Mouse (Mus musculus) B cell, adult 62 days (primary cell): ENCODE data around the gene Ang6. TPM values are rescaled to one million over a fixed set of nuclear protein-coding genes. Genes with fewer than 3 reads are reported as not detected.

Experiments used
- total RNA-seq: library from RNA; stranded (reverse); gene quantifications from 4 replicates; pipeline ENCODE4 v1.2.4, GENCODE M21; 2023

The Ang6 gene
- total RNA-seq, result not detected in 4 replicates

GRCm38 (mm10) chr14:44002169-44002568 is at the start of gene Ang6:
TSS of gene Ang6 (minus strand) at chr14:44002269.

GRCm38 (mm10) chr14:43956769-43957168 is 45.3 kb downstream of the Ang6 start, which contains the start of gene Ang5:
TSS of gene Ang5 (plus strand) at chr14:43957069.

Other genes starting within 250 kb of the Ang6 start
- gene Gm8180, start 217.5 kb downstream of the Ang6 start, total RNA-seq, result not detected in 4 replicates
- not detected in 4 replicates for gene Ear1, start 126.8 kb downstream of the Ang6 start, total RNA-seq
- gene Ear10, start 78.7 kb downstream of the Ang6 start, total RNA-seq, result not detected in 4 replicates
- gene Gm8113, start 76.9 kb downstream of the Ang6 start, total RNA-seq, result not detected in 4 replicates
- gene Ang5, start 45.2 kb downstream of the Ang6 start, total RNA-seq, result not detected in 4 replicates
- 1.7 to 2.0 TPM in 2 of 4 replicates, not detected in the others for gene Ear2, start 100.4 kb upstream of the Ang6 start, total RNA-seq
- gene Gm3327, start 121.6 kb upstream of the Ang6 start, total RNA-seq, result not detected in 4 replicates
- not detected in 4 replicates for gene Gm8212, start 195.4 kb upstream of the Ang6 start, total RNA-seq
- gene 4930503E14Rik, start 211.0 kb upstream of the Ang6 start, total RNA-seq, result not detected in 4 replicates